Mouse (Mus musculus): ENCODE measurements around the gene Igfbp4. TPM values are rescaled to one million over a fixed set of nuclear protein-coding genes. Genes with fewer than 3 reads are reported as not detected.

Gene Igfbp4
- polyA plus RNA-seq, 1 experiment from 2014 or later, result 142 TPM

- H3K4me3 ChIP-seq (replicated peaks; ENCODE audit: low read length), result no peak overlapping the region
- no peak overlapping the region for H3K4me2 ChIP-seq (replicated peaks)
- no peaks in the 10 kb centered on the region for H3K9me3 ChIP-seq (ENCODE audit: control insufficient read depth, low read length)
- 94% methylated on average over 6 of the region's 6 CpGs for WGBS
- no peaks in the 10 kb centered on the region for H3K27me3 ChIP-seq (ENCODE audit: control insufficient read depth, insufficient read depth, low read length)
- ATAC-seq (ENCODE audit: low FRiP score) (no peak), DNase-seq (ENCODE audit: low spot score) (no peak)
- no peak overlapping the region for H3K9ac ChIP-seq
- no peak overlapping the region for H3K27ac ChIP-seq
- 0 out of 2 replicates have a peak, but pooled peaks cover 10% of the 10 kb centered on the region for H3K36me3 ChIP-seq (replicated peaks; ENCODE audit: control insufficient read depth, insufficient read depth)
- H3K4me1 ChIP-seq (replicated peaks; ENCODE audit: control insufficient read depth, insufficient read depth, low read length), result no peaks in the 10 kb centered on the region
Measured at GRCm38 (mm10) chr11:99019844-99020243, 21.2 kb upstream of the Igfbp4 start.

GRCm38 (mm10) chr11:99022384-99022933, 18.6 kb upstream of the Igfbp4 start:
- Histone ChIP-seq H3K27ac (no peak overlapping the region), H3K27me3 (ENCODE audit: control insufficient read depth, insufficient read depth, low read length) (no peaks in the 10 kb centered on the region), H3K4me2 (replicated peaks) (peak overlapping the region; percentile 67; the same call in 1 of the 2 replicates), H3K4me3 (replicated peaks; ENCODE audit: low read length) (peak overlapping the region; percentile 52), H3K4me1 (replicated peaks; ENCODE audit: control insufficient read depth, insufficient read depth, low read length) (no peaks in the 10 kb centered on the region), H3K9me3 (ENCODE audit: control insufficient read depth, low read length) (no peaks in the 10 kb centered on the region), H3K9ac (no peak overlapping the region), H3K36me3 (replicated peaks; ENCODE audit: control insufficient read depth, insufficient read depth) (0 out of 2 replicates have a peak, but pooled peaks cover 9% of the 10 kb centered on the region)
- ATAC-seq (ENCODE audit: low FRiP score) (no peak), DNase-seq (ENCODE audit: low spot score) (no peak)
- 84% methylated on average over 5 of the region's 5 CpGs for WGBS

GRCm38 (mm10) chr11:99023094-99023493, 17.9 kb upstream of the Igfbp4 start:
- Histone ChIP-seq H3K4me2 (replicated peaks) (peak overlapping the region; percentile 67), H3K27ac (no peak overlapping the region), H3K27me3 (ENCODE audit: control insufficient read depth, insufficient read depth, low read length) (no peaks in the 10 kb centered on the region), H3K4me1 (replicated peaks; ENCODE audit: control insufficient read depth, insufficient read depth, low read length) (no peaks in the 10 kb centered on the region), H3K4me3 (replicated peaks; ENCODE audit: low read length) (peak overlapping the region; percentile 52), H3K9me3 (ENCODE audit: control insufficient read depth, low read length) (no peaks in the 10 kb centered on the region), H3K9ac (peak overlapping the region; percentile 55), H3K36me3 (replicated peaks; ENCODE audit: control insufficient read depth, insufficient read depth) (0 out of 2 replicates have a peak, but pooled peaks cover 3% of the 10 kb centered on the region)
- ATAC-seq (ENCODE audit: low FRiP score) (no peak), DNase-seq (ENCODE audit: low spot score) (no peak)
- WGBS, result 11% methylated on average over 4 of the region's 4 CpGs

GRCm38 (mm10) chr11:99023500-99024467, 17.3 kb upstream of the Igfbp4 start, which contains the start of gene Top2a:
TSS of gene Top2a (minus strand) at chr11:99024189.
- no peaks in the 10 kb centered on the region for H3K36me3 ChIP-seq (replicated peaks; ENCODE audit: control insufficient read depth, insufficient read depth)
- H3K9ac ChIP-seq, result peak within 1 kb of the TSS; percentile 55
- H3K27ac ChIP-seq, result 0 out of 2 replicates have a peak within 1 kb of the TSS, but pooled peaks have one; percentile 45
- peak within 1 kb of the TSS; percentile 67 for H3K4me2 ChIP-seq (replicated peaks)
- no peaks in the 10 kb centered on the region for H3K9me3 ChIP-seq (ENCODE audit: control insufficient read depth, low read length)
- ATAC-seq (ENCODE audit: low FRiP score), result peak; percentile 98
- H3K27me3 ChIP-seq (ENCODE audit: control insufficient read depth, insufficient read depth, low read length), result no peaks in the 10 kb centered on the region
- peak; percentile 100 for DNase-seq (ENCODE audit: low spot score)
- WGBS, result under 1% methylated on average over 54 of the region's 54 CpGs
- peak within 1 kb of the TSS; percentile 52 for H3K4me3 ChIP-seq (replicated peaks; ENCODE audit: low read length)
- no peaks in the 10 kb centered on the region for H3K4me1 ChIP-seq (replicated peaks; ENCODE audit: control insufficient read depth, insufficient read depth, low read length)

GRCm38 (mm10) chr11:99024468-99025134, 16.4 kb upstream of the Igfbp4 start:
- DNase-seq (ENCODE audit: low spot score) (no peak), ATAC-seq (ENCODE audit: low FRiP score) (no peak; the same call in 1 of the 2 replicates)
- peak overlapping the region; percentile 52 for H3K4me3 ChIP-seq (replicated peaks; ENCODE audit: low read length)
- H3K4me1 ChIP-seq (replicated peaks; ENCODE audit: control insufficient read depth, insufficient read depth, low read length), result no peaks in the 10 kb centered on the region
- 46% methylated on average over 18 of the region's 18 CpGs for WGBS
- peak overlapping the region; percentile 67 for H3K4me2 ChIP-seq (replicated peaks)
- no peaks in the 10 kb centered on the region for H3K36me3 ChIP-seq (replicated peaks; ENCODE audit: control insufficient read depth, insufficient read depth)
- H3K9me3 ChIP-seq (ENCODE audit: control insufficient read depth, low read length), result no peaks in the 10 kb centered on the region
- peak overlapping the region; percentile 36 for H3K9ac ChIP-seq
- H3K27ac ChIP-seq, result 0 out of 2 replicates have a peak overlapping the region, but pooled peaks have one; percentile 45
- no peaks in the 10 kb centered on the region for H3K27me3 ChIP-seq (ENCODE audit: control insufficient read depth, insufficient read depth, low read length)

GRCm38 (mm10) chr11:99025878-99026277, 15.2 kb upstream of the Igfbp4 start:
- Histone ChIP-seq H3K27me3 (ENCODE audit: control insufficient read depth, insufficient read depth, low read length) (no peaks in the 10 kb centered on the region), H3K4me2 (replicated peaks) (no peak overlapping the region), H3K9ac (no peak overlapping the region), H3K36me3 (replicated peaks; ENCODE audit: control insufficient read depth, insufficient read depth) (no peaks in the 10 kb centered on the region), H3K4me3 (replicated peaks; ENCODE audit: low read length) (no peak overlapping the region), H3K9me3 (ENCODE audit: control insufficient read depth, low read length) (no peaks in the 10 kb centered on the region), H3K27ac (no peak overlapping the region), H3K4me1 (replicated peaks; ENCODE audit: control insufficient read depth, insufficient read depth, low read length) (no peaks in the 10 kb centered on the region)
- 91% methylated on average over 6 of the region's 6 CpGs for WGBS
- no peak for DNase-seq (ENCODE audit: low spot score)
- ATAC-seq (ENCODE audit: low FRiP score), result no peak

- ATAC-seq (ENCODE audit: low FRiP score) (no peak), DNase-seq (ENCODE audit: low spot score) (no peak)
- no peaks in the 10 kb centered on the region for H3K27me3 ChIP-seq (ENCODE audit: control insufficient read depth, insufficient read depth, low read length)
- H3K4me1 ChIP-seq (replicated peaks; ENCODE audit: control insufficient read depth, insufficient read depth, low read length), result no peaks in the 10 kb centered on the region
- no peak overlapping the region for H3K9ac ChIP-seq
- no peak overlapping the region for H3K27ac ChIP-seq
- no peak overlapping the region for H3K4me2 ChIP-seq (replicated peaks)
- no peak overlapping the region for H3K4me3 ChIP-seq (replicated peaks; ENCODE audit: low read length)
- H3K36me3 ChIP-seq (replicated peaks; ENCODE audit: control insufficient read depth, insufficient read depth), result no peaks in the 10 kb centered on the region
- WGBS, result 92% methylated on average over 12 of the region's 12 CpGs
- H3K9me3 ChIP-seq (ENCODE audit: control insufficient read depth, low read length), result no peaks in the 10 kb centered on the region
Measured at GRCm38 (mm10) chr11:99026899-99027440, 14.1 kb upstream of the Igfbp4 start.

GRCm38 (mm10) chr11:99035350-99035749, 5.7 kb upstream of the Igfbp4 start:
- H3K9ac ChIP-seq, result no peak overlapping the region
- no peak for ATAC-seq (ENCODE audit: low FRiP score)
- peaks cover under 1% of the 10 kb centered on the region; the same call in 1 of the 2 replicates for H3K4me1 ChIP-seq (replicated peaks; ENCODE audit: control insufficient read depth, insufficient read depth, low read length)
- no peak overlapping the region for H3K4me3 ChIP-seq (replicated peaks; ENCODE audit: low read length)
- H3K4me2 ChIP-seq (replicated peaks), result no peak overlapping the region
- no peak for DNase-seq (ENCODE audit: low spot score)
- H3K9me3 ChIP-seq (ENCODE audit: control insufficient read depth, low read length), result no peaks in the 10 kb centered on the region
- WGBS, result 76% methylated on average over 4 of the region's 4 CpGs
- no peaks in the 10 kb centered on the region for H3K36me3 ChIP-seq (replicated peaks; ENCODE audit: control insufficient read depth, insufficient read depth)
- no peaks in the 10 kb centered on the region for H3K27me3 ChIP-seq (ENCODE audit: control insufficient read depth, insufficient read depth, low read length)
- no peak overlapping the region for H3K27ac ChIP-seq

Measured in hindbrain, embryonic 14.5 days (tissue).